Mouse (Mus musculus) neural tube, embryonic 14.5 days (tissue): ENCODE measurements around the gene Olfr231. TPM values are rescaled to one million over a fixed set of nuclear protein-coding genes. Genes with fewer than 3 reads are reported as not detected.

Experiments used
- ATAC-seq: fragments of 200-750 bp; cut with Nextera tagmentation; 2 replicates; pipeline ENCODE4 v1.8.0; 2017; ENCODE audit warnings: low read depth, mild to moderate bottlenecking, moderate TSS enrichment, moderate library complexity
- H3K27ac ChIP-seq: fragments of 300-500 bp; sonication (generic); 2 replicates; pipeline ENCODE4 v1.5.1; 2014; ENCODE audit warnings: low read depth, mild to moderate bottlenecking, control low read depth, low read length, moderate library complexity, mixed read lengths
- H3K27me3 ChIP-seq: fragments of 300-500 bp; sonication (generic); 2 replicates; pipeline ENCODE4 v1.6.1; 2014; ENCODE audit warnings: low read length; ENCODE audit not compliant: control insufficient read depth, insufficient read depth
- H3K36me3 ChIP-seq: fragments of 300-500 bp; sonication (generic); 2 replicates; pipeline ENCODE4 v1.6.1; 2014; ENCODE audit warnings: low read length, mixed read lengths; ENCODE audit not compliant: control insufficient read depth, insufficient read depth
- H3K4me1 ChIP-seq: fragments of 300-500 bp; sonication (generic); 2 replicates; pipeline ENCODE4 v1.6.1; 2014; ENCODE audit warnings: low read length; ENCODE audit not compliant: control insufficient read depth, insufficient read depth
- H3K4me2 ChIP-seq: fragments of 300-500 bp; sonication (generic); 2 replicates; pipeline ENCODE4 v1.6.1; 2014; ENCODE audit warnings: mild to moderate bottlenecking, low read depth, low read length, control low read depth
- H3K4me3 ChIP-seq: fragments of 300-500 bp; sonication (generic); 2 replicates; pipeline ENCODE4 v1.5.1; 2014; ENCODE audit warnings: low read depth, low read length, control low read depth, mixed read lengths
- H3K9ac ChIP-seq: fragments of 300-500 bp; sonication (generic); replicated peaks from 2 replicates; pipeline ENCODE4 v1.6.1; 2014; ENCODE audit warnings: low read depth, mild to moderate bottlenecking, control low read depth, low read length, mixed read lengths
- H3K9me3 ChIP-seq: fragments of 300-500 bp; sonication (generic); 2 replicates; pipeline ENCODE4 v1.6.1; 2016; ENCODE audit warnings: low read length; ENCODE audit not compliant: control insufficient read depth
- WGBS: fragments of 180-500 bp; shearing (Covaris S2); extraction: QIAGEN DNeasy Blood & Tissue Kit; methylation state at CpG from one replicate; pipeline ENCODE4 v1.1.7; 2014; 5-methylcytosine and 5-hydroxymethylcytosine counted together
- polyA plus RNA-seq: library from polyadenylated mRNA; unstranded; fragments of >200 nt; fragmentation: Nextera tagmentation; extraction: Ambion mirVana; gene quantifications from 2 replicates; pipeline ENCODE4 v1.2.1, GENCODE M21; 2014

Olfr231 gene
- polyA plus RNA-seq = not detected in 2 replicates

DNA sequence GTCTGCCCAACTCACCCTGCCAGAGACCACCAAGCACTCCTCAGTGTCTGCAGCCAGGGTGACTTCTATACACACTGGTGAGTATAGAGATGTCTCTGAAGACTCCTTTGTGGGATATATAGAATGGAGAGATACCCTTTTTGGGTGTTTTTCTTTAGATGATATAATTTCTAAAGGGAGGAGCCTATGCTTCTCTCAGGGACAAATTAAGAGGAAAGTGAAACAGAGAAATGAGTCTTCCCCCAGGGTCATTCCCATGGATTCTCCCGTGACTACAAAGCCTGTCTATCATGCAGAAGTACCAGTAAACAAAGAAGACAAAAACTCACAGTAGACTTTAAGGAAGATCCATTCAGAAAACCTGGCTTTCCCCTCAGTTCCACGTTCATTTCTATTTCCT lies at the start of gene Olfr231:
Olfr231 (minus strand) TSS at position 101 of the 400 bp plus-strand sequence.
- WGBS = 58% methylated on average over 2 of the region's 2 CpGs
- Histone ChIP-seq H3K4me3 (no peak within 1 kb of the TSS), H3K4me2 (no peak within 1 kb of the TSS), H3K27me3 (no peaks in the 10 kb centered on the region), H3K27ac (no peak within 1 kb of the TSS), H3K4me1 (no peaks in the 10 kb centered on the region), H3K9ac (no peak within 1 kb of the TSS), H3K9me3 (no peaks in the 10 kb centered on the region), H3K36me3 (no peaks in the 10 kb centered on the region)
- ATAC-seq = no peak

DNA sequence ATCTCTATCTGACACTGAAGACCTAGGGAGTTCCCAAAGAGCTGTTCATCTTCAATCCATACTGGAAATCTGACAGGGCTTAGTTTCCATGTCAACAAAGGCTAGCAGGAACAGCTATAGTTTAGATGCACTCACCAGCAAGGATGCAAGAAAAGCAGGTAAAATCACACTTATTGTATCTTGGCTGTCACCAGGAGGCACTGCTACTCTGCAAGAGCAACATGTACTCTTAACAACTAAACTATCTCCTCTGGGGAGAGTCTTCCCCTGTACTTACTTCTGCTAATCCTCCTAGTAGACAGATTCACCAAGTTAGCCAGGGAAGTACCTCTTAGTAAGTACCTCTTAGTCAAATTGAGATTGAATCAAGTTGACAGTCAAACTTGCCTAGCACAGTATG lies 48.1 kb upstream of the Olfr231 start:
- H3K4me3 ChIP-seq = no peak overlapping the region
- H3K36me3 ChIP-seq = no peaks in the 10 kb centered on the region
- no peak for ATAC-seq
- no peak overlapping the region for H3K4me2 ChIP-seq
- no peak overlapping the region for H3K9ac ChIP-seq
- H3K27me3 ChIP-seq = no peaks in the 10 kb centered on the region
- H3K4me1 ChIP-seq = no peaks in the 10 kb centered on the region
- no peaks in the 10 kb centered on the region for H3K9me3 ChIP-seq
- no peak overlapping the region for H3K27ac ChIP-seq

DNA sequence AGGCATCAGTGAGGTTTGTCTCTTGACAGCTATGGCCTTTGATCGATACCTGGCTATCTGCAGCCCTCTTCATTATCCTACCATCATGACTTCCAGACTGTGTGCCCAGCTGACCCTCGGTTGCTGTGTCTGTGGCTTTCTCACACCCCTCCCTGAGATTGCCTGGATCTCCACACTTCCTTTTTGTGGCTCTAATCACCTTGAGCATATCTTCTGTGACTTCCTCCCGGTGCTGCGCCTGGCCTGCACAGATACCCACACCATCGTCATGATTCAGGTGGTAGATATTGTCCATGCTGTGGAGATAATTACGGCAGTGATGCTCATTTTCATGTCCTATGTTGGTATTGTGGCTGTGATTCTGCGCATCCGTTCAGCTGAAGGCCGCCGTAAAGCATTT lies 38.1 kb upstream of the Olfr231 start:
- no peak for ATAC-seq
- WGBS = 92% methylated on average over 10 of the region's 10 CpGs
- H3K9ac ChIP-seq = no peak overlapping the region
- no peaks in the 10 kb centered on the region for H3K27me3 ChIP-seq
- H3K9me3 ChIP-seq = no peaks in the 10 kb centered on the region
- H3K4me3 ChIP-seq = no peak overlapping the region
- H3K36me3 ChIP-seq = no peaks in the 10 kb centered on the region
- no peaks in the 10 kb centered on the region for H3K4me1 ChIP-seq
- H3K27ac ChIP-seq = no peak overlapping the region
- H3K4me2 ChIP-seq = no peak overlapping the region

DNA sequence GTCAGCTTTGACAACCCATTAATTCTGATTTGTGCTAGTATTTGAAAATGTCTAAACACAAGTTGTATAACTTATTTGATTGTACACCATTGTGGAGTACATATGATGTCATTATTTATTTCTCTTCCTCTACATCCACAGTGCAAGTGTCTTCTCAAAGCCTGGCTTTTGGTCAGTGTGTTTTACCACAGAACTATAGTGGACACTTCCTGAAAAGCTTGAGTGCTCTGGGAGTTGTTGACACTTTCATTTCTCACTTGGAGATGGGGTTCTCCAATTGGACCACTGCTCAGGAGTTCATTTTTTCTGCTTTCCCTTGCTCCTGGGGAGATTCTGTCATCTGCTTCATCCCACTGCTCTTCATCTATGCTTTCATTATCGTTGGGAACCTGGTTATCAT lies 37.5 kb upstream of the Olfr231 start:
- no peak overlapping the region for H3K4me2 ChIP-seq
- H3K36me3 ChIP-seq = no peaks in the 10 kb centered on the region
- no peak overlapping the region for H3K4me3 ChIP-seq
- no peak for ATAC-seq
- no peaks in the 10 kb centered on the region for H3K27me3 ChIP-seq
- no peaks in the 10 kb centered on the region for H3K4me1 ChIP-seq
- H3K9ac ChIP-seq = no peak overlapping the region
- WGBS = 90% methylated on average over 1 of the region's 1 CpGs
- H3K9me3 ChIP-seq = no peaks in the 10 kb centered on the region
- no peak overlapping the region for H3K27ac ChIP-seq

DNA sequence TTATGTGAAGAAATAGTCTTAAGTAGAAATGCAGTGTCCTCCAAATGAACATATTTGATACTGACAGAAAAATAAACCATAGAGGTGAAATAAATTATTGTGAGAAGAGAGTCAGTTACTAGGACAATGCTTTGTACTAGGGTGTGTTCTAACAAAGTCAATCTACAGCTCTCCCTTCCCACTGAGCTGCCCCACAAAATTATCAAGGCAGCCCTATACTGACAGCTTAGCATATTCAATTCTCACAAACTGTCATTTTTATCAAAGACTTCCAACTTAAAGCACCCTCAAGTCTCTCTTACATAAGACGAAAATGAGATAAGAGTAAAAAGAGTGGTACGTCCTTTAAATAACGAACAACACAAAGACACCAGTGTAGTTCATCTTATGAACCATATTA lies 36.7 kb upstream of the Olfr231 start:
- Histone ChIP-seq H3K27me3 (no peaks in the 10 kb centered on the region), H3K9ac (no peak overlapping the region), H3K27ac (no peak overlapping the region), H3K4me2 (no peak overlapping the region), H3K36me3 (no peaks in the 10 kb centered on the region), H3K4me1 (no peaks in the 10 kb centered on the region), H3K9me3 (no peaks in the 10 kb centered on the region), H3K4me3 (no peak overlapping the region)
- WGBS = 92% methylated on average over 3 of the region's 3 CpGs
- ATAC-seq = no peak

DNA sequence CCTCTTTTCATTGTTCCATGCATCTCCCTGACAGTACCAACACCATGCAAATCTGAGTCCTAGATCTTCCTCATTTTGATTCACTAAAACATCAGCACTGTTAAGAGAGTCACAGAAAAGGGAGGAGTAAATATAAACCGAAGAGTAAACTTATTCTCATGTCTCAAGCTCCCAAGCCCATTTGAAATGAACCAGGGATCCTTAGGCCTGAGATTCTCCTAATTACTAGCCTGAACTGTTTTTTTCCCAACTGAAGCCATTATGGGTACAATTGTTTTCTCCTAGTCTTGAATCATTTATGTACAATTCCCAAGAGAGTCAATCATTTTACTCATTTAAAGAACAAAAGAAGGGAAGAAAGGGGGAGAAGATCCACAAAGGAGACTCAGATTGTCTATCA lies 34.4 kb upstream of the Olfr231 start, which contains the start of gene Olfr420:
Olfr420 (plus strand) TSS at position 301 of the 400 bp plus-strand sequence.
- no peak within 1 kb of the TSS for H3K27ac ChIP-seq
- H3K9ac ChIP-seq = no peak within 1 kb of the TSS
- H3K4me1 ChIP-seq = no peaks in the 10 kb centered on the region
- no peaks in the 10 kb centered on the region for H3K36me3 ChIP-seq
- no peaks in the 10 kb centered on the region for H3K27me3 ChIP-seq
- no peak for ATAC-seq
- no peaks in the 10 kb centered on the region for H3K9me3 ChIP-seq
- WGBS = 96% methylated on average over 1 of the region's 1 CpGs
- H3K4me3 ChIP-seq = no peak within 1 kb of the TSS
- no peak within 1 kb of the TSS for H3K4me2 ChIP-seq

DNA sequence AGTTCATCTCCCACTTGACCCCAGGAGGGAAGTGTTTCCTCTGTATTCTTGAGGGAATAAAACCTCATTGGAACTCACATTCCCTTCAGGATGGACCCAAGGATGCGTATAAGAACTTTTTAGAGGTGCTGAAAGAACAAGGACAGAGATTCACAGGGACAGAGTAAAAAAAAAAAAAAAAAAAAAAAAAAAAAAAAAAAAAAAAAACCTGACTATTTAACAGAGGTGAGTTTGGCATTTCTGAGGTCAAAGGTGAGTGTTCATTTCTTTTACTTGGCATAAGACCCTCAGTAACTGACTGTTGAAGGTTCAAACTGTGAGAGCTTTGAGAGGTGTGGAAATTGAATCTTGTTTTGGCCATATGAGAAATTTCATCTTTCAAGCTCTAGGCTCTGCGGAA lies 28.3 kb upstream of the Olfr231 start:
- Histone ChIP-seq H3K9me3 (no peaks in the 10 kb centered on the region), H3K27ac (no peak overlapping the region), H3K4me3 (no peak overlapping the region), H3K27me3 (no peaks in the 10 kb centered on the region), H3K9ac (no peak overlapping the region), H3K4me1 (no peaks in the 10 kb centered on the region), H3K36me3 (no peaks in the 10 kb centered on the region), H3K4me2 (no peak overlapping the region)
- ATAC-seq = no peak
- WGBS = 90% methylated on average over 2 of the region's 2 CpGs

DNA sequence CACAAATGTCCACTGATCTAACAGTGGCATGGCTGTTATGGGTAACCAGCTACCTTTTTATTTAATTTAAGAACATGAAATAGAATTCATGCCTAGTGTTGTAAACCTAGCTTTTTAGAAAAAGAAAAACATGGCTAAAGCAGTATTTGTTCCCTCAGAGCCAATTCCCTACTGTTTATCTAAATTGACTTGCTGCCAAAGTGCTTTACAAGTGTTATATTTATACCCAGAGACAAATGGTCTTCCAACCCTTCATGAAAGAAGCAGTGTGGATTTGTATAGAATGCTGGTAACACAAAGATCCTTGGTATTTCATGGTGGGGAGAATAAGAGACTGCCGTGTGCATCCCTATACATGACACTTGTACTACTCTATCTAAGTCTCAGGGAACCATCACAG lies 25.7 kb upstream of the Olfr231 start:
- H3K9ac ChIP-seq = no peak overlapping the region
- no peaks in the 10 kb centered on the region for H3K4me1 ChIP-seq
- no peaks in the 10 kb centered on the region for H3K27me3 ChIP-seq
- no peaks in the 10 kb centered on the region for H3K9me3 ChIP-seq
- H3K27ac ChIP-seq = no peak overlapping the region
- no peaks in the 10 kb centered on the region for H3K36me3 ChIP-seq
- H3K4me2 ChIP-seq = no peak overlapping the region
- H3K4me3 ChIP-seq = no peak overlapping the region
- WGBS = 68% methylated on average over 1 of the region's 1 CpGs
- no peak for ATAC-seq

DNA sequence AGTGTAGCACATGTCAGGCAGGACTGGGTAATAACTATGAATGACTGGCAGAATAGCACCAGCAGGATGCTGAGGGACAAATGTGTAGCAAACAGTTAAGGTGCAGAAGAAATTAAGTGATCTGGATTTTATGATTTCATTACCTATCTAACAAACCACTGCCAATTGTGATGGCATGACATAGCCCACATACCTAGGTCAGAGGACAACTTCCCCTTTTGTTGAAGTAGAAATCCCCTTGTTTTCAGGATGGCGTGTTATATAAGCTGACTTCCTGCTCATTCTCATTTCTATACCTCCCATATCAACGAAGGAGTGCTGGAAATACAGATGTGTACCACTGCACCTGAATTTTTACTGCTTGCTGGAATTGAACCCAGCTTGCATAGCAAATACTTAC lies 20.4 kb upstream of the Olfr231 start:
- Histone ChIP-seq H3K4me2 (no peak overlapping the region), H3K9me3 (no peaks in the 10 kb centered on the region), H3K36me3 (no peaks in the 10 kb centered on the region), H3K27ac (no peak overlapping the region), H3K27me3 (no peaks in the 10 kb centered on the region), H3K4me3 (no peak overlapping the region), H3K4me1 (no peaks in the 10 kb centered on the region), H3K9ac (no peak overlapping the region)
- no peak for ATAC-seq
- 78% methylated on average over 2 of the region's 2 CpGs for WGBS

DNA sequence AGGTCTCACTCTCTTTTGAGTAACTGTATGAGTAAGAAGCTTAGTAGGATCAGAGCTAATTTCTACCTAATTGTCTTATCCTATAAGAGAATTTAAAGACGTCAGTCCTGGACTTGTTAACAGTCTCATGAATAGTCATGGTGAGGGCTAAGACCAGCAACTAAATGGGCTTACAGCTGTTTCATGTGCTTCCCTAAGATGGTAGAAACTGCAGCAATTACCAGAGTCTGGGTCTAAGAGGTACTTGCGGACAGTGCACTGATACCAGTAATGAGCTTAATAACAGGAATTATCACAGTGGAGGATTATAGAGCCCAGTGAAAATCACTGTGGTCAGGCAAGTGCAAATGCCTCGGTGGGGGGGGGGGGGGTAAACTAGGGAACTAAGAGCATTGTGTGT lies 11.0 kb upstream of the Olfr231 start:
- Histone ChIP-seq H3K4me1 (no peaks in the 10 kb centered on the region), H3K27ac (no peak overlapping the region), H3K36me3 (no peaks in the 10 kb centered on the region), H3K9ac (no peak overlapping the region), H3K27me3 (no peaks in the 10 kb centered on the region), H3K4me3 (no peak overlapping the region), H3K9me3 (no peaks in the 10 kb centered on the region), H3K4me2 (no peak overlapping the region)
- no peak for ATAC-seq
- 76% methylated on average over 3 of the region's 3 CpGs for WGBS
